Mouse (Mus musculus) testis, postnatal 14 days (tissue): ENCODE data around the gene Cct7.
"Not testable (repeated sequence)": the region's sequence is repeated elsewhere in the genome, so short reads cannot be mapped to it uniquely, and the experiment has no call there.

ENCODE experiments used
- DNase-seq: peaks from one replicate; pipeline ENCODE4 v3.0.0; 2021; ENCODE audit warnings: low spot score

Gene Cct7

DNA sequence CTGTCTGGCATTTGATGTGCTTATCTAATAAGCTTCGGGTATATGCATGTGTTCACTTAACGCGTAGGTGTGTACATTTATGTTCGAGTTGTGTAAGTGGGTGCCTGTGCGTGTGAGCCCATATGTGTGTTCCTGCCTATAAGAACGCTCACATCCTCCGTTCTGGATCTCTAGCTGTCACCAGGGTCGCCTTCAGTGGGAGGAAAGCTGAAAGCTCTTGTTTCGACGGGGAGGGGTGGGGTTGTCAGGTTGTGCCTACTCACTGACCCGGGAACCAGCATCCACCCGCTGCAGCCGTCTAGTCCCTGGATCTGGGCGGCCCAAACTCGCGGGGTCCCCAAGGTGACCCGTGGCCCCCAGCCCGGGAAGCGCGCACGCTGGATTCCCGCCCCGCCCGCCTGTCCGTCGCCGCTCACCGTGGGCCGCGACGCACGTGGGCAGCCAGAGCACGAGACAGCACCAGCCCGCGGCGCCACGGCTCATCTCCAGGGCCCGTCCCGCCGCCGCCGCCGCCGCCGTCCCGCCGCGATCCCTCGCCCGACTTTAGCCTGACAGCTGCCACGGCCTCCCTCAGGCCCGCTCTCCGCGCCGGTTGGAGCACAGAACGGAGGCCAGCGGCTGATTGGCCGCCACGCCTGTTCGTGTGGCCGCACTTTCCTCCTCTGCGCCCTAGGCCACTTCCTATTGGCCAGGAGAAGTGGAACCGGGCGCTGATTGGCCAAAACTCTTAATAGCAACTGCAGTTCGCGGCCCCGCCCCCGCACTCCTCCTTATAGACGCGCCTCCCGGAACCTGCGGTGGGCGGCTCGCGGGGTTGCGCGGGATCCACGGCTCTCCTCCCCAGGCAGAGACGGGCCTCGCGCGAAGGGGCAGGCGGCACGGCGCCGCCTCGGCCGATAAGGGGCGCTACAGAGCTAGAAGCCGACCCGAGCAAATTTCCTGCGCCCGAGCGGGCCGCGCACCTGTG is at the start of gene Cct7:
Gene Cct7, plus strand, starts transcription at position 818 of the 967 bp plus-strand sequence.
- peak; percentile 99 for DNase-seq

DNA sequence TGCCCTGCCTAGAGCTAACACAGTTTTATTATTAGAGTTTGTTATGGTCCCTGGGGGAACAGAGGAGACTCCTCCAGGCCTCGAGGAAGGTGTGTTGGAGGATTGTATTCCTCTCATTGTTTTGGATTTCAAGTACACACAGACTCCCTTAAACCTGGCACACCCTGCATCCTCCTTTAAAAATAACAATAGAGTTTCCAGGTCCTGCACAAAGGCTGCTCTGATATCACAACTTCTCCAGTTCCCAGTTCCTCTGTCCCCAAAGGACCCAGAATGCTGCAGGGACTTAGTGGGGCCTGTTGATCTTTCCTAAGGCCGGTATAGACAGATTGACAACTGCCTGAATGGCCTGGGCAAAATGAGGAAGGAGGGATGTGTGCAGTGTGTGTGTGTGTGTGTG is 48.7 kb upstream of the Cct7 start:
- no peak for DNase-seq

DNA sequence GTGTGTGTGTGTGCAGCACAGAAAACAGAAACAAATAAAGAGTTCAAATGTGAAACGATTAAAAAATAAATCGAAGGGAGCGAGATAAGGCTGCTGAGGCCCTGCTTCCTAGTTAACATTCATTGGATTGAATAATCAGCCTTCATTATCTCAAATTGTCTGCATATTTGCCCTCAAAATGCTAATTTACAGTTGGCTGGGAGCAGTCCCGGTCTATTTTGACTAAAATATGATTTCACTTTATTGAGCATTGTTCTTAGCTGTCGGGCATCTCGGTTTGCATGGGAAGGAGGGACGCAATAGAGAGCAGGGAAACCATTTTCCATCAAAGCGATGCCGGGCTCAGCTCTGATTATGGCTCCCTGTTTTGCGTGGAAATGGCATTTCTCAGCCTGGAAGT is 48.3 kb upstream of the Cct7 start:
- DNase-seq = no peak

DNA sequence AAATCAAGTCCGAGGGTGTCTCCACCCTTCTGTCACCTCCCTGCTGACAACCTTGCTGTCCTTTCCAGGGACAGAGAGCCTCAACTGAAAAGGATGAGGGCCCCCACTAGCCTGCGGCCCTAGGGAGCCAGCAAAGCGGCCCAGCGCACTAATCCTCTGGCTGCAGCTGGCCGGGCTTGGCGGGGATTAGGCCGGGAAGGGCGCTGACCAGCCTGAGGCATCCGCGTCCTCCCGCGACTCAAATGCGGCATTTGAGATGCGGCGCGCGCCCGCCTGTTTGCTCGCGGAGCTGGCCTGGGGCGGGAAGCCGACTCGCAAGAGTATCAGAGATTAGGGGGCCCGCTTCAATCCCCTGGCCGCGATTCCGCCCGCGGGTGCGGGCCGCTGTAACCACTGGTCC is 42.3 kb upstream of the Cct7 start:
- DNase-seq = no peak

DNA sequence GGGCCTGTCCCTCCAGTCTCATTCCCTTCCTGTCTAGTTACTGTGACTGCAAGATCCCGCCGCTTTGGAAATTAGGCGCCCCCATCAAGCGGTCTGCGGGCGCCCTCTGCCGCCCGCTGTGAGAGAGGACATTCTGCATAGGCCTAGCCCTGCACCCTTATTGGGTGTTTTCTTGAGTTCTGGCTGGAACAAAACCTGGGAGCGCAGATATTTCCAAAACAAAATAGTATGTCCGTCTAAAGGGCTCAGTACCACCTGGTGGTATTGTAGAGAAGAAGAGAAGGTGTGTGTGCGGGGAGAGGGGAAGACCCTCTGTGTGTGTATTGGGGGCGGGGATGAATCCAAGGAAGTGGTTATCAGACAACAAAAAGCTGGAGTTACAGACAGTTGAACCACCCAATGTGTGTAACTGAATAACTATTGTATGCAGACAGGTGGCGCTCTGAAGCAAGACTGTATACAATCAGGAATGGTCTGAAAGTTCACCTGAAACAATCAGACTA is 40.5 kb upstream of the Cct7 start:
- DNase-seq = no peak

DNA sequence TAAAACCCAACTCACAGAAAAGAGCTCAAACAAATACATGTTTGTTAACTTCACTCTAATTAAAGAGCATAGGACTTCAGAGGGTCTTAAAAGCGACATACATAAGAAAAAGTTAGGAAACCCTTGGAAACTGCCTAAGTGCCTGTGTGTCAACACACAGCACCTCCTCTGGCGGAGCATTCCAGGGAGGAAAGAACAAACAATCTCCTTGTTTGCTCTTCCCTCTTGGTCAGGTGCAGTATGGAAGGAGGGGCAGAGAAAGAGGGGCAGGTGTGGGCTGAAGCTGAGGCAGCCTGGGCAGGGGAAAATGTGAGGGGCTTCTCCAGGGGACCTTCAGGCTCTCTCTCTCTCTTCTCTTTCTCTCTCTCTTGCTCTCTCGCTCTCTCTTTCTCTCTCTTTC is 35.5 kb upstream of the Cct7 start:
- DNase-seq = no peak

DNA sequence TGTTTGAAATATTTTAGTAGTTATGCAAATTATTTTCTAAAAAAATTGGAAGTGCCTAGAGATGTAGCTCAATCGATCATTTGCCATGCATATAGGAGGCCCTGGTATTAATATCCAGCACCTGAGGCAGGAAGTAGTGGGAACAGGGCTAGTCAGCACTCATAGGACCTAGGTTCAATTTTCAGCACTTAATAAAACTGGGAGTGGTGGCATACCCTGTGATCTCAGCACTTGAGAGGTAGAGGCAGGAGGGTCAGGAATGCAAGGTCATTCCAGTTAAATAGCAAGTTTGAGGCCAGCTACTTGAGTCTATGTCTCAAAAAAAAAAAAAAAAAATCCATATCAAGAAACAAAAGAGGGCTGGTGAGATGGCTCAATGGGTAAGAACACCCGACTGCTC is 32.2 kb upstream of the Cct7 start:
- no peak for DNase-seq

DNA sequence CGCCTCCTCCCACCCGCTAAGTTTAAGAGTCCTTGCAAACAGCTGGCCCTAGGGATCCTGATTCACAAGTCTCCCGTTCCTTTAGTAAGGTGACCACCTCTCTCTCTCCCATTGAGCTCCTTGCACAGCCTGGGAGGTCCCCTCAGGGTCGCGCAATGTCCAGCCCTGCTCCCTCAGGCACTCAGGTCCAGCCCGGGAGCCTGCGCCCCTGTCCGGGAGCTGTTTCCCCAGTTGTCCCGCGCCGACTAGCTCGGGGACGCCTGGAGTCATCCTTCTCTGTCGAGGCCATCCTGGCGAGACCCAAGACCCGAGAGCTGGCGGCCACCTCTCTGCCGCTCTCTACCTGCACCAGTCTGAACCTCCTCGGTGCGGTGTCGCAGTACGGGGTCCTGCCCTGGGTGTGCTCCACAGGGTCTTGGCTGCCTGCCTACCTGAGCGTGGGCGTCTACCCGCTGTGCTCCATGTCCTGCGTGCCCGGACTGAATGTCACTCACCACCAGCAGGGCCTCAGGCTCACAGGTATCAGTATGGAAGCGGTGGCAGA is 27.4 kb upstream of the Cct7 start, which contains the start of gene Noto:
Gene Noto, plus strand, starts transcription at position 51 of the 544 bp plus-strand sequence.
- DNase-seq = no peak

DNA sequence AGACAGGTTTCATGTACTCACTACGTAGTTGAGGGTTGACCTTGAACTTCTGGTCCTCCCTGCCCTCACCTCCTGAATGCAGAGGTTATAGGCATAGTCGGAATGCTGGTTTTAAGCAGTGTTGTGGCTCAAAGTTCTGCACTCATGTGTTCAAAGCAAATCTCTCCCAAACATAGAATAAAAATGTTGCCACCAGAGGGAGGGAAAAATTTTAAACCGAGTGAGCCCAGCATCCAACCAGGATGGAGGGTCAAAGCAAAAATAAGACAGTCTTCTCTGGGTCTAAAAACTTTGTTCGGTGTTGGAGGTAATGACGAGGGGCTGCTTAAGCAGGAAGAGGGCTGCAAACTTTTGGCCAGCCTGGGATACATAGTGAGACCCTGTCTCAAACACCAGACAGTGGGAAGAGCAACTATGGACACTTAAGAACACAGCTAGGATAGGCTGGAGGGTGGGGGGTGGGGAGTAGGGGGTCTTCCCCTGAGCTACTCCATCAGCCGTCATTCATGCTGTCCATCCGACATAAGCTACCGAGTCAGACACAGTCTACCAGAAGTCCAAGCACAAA is 20.0 kb upstream of the Cct7 start:
- DNase-seq = no peak

DNA sequence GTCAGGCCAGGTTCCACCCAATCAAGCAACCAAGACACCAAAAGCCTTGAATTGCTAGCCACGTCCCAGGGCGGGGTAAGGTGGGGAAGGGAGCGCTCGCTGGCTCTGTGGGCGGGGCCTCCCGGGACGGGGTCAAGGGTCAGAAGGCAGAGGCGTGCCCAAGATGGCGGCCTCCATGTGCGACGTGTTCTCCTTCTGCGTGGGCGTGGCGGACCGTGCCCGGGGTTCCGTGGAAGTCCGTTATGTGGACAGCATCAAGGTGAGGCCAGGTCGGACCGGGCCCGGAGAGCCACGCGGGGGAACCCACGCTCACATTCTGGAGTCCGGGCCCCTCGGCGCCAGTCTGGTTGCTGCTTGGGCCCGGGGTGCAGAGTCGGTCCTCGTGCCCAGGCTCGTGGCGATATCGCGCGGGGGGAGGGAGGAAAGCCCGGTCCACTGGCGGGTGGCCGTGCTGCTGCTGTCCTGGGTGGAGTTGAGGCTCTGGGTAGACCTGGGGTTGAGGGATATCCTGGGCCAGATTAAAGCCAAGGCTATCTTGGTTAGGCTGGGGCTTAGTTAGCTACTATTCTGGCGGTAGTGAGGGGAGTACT is 19.4 kb upstream of the Cct7 start, which contains the start of gene Smyd5:
Gene Smyd5, plus strand, starts transcription at position 148 of the 590 bp plus-strand sequence.
- peak; percentile 90 for DNase-seq

DNA sequence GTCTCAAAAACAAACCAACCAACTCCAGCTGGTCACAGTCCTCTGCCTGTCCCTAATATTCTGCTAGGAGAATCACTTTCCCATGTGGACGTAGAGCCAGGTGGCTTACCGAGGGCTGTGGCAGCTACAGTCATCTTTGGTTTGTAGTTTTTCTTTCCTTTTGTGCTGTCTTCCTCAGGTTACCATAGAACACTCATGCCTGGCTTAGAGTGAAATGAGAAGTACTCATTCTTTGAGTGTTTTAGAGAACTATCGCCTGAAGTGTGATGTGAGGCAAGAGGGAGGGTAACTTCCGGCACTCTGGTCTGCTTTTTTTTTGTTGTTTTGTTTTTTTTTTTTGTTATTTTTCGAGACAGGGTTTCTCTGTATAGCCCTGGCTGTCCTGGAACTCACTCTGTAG is 17.4 kb upstream of the Cct7 start:
- no peak for DNase-seq

DNA sequence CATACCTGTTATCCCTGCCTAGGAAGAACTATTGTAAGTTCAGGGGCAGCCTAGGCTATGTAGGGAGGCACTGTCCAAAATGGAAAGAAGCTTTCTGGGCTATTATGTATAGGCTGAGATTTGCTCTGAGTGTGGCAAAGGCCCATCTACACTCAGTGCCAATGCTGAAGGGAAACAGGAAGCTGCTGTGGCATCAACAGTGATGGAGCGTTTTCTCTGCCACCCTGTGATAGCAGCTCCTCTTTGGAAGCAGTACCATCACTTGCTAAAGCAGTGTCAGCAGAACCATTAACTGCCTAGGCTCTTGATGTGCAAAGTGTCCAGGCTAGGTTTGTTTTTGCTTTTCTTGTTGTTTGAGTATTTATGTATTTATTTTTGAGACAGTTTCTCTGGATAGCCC is 15.1 kb upstream of the Cct7 start:
- DNase-seq = no peak

DNA sequence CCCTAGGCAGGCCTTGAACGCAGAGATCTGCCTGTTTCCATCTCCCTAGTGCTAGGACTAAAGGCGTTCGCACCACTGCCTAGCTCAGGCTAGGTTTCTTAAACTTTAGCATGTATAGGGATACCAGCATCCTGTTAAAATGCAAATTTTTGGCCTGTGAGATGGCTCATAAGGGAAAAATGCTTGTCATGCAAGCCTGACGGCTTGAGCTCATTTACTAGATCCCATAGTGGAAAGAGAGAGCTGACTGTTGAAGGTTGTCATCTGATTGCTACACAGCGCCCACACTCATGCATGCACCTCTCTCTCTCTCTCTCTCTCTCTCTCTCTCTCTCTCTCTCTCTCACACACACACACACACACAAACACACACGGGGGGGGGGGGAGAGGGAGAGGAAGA is 14.7 kb upstream of the Cct7 start:
- no peak for DNase-seq

DNA sequence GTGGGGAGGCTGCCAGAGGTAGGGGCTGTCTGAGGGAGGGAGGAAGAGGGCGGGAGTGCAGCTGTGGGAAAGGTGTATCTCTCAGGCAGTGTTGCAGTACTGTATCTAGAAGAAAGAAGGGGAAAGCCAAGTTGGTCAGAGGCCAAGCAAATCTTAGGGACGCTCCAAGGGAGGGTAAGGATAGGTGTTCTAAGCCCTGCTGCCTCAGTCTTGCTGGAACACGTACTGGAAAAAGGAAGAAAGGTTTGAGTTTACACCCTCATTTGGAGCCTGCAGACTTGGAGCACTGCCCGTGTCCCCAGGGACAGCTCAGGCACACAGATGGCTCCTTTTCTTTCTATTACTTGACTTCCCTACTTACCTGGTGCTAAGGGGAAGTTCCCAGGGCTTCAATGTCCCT is 10.2 kb upstream of the Cct7 start:
- DNase-seq = no peak

DNA sequence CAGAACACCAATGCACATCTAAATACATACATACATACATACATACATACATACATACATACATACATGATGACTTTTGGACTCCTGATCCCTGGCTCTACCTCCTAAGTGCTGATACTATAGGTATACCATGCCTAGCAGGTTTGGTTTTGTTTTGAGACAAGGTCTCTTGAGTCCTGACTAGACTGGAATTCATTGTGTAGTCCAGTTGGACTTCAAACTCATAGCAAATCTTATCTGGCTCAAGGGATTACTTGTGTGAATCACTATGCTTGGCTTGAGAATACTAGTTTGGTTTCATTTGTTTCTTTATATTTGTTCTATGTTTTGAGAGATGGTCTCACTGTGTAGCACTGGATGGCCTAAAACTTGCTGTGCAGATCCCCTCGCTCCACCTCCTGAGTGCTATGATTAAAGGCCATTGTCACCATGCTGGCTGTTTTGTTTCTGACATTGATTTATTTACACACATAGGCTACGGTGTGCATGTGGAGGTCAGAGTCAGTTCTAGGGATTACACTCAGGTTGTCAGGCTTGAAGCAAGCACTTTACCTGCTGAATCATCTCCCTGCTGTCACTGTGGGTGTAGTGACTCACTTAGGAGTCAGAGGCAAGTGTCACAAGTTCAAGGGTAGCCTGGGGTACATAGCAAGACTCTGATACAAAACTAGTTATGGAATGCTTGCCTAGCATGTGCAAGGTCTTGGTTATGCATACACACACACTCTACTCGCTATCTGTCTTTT is 7.7 kb upstream of the Cct7 start:
- no peak for DNase-seq

DNA sequence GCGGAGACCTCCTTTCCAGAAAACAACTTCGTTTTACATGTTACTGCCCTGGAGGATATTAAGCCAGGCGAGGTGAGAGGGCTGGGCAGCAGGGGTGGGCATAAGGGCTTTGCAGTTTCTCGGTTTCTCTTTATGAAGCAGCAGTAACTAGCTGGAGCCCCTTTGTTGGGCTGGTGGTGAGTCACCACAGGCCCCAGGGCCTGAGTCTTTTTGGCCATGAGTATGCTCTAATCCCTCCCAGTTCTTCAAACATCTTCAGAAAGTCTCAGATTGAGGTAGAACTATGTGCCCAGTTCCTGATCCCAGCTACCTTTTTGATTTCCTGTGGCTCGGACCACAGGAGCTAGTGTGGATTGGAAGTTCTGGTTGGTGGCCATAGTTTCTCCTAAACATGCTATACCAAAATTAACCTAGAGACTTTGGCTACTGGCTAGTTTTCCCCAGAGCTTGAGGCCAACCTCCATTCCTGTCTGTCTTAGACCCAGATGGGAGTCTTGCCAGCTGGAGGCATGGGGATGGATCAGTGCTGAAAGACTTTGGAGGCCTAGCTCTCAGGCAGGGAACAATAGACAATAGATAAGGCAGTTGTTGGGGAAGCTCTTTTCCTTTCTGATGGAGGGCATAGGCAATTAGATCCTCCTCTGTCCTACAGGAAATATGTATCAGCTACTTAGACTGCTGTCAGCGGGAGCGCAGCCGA is 6.9 kb upstream of the Cct7 start:
- DNase-seq = no peak

DNA sequence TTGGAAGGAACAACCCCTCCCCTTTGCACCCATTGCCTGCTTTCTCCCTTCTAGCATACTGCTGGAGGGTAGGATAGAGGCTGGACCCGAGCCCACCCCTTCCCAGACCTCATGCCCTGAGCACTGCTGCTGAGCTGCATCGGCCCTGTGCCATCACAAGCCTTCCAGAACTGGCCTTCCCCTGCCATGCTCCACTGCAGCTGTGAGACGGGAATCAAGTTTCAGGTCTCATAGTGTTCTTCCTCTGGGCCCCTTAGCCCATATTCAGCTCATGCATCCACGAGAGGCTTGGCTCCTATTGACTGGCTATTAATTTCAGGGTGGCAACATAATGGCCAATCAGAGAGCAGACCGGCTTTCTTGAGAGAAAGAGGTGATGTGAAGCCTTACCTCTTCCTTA is 6.0 kb upstream of the Cct7 start:
- no peak for DNase-seq

DNA sequence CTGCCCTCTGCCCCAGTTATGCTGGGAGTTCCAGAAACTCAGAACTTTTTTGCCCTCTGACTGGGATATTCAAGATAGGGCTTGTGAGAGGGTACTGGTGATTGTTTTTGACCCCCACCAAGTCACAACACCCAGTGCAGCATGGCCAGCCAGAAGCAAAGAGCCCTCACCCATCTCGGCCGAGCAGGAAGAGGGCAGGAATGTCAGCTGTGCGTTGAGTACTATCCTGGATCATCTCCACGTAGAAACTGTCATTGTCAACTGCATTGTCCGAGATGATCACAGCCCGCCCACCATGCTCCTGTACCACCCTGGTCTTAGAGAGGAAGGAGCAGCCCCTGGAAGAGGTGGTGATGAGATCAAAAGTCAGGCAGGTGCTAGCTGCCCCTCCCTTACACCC is 4.0 kb upstream of the Cct7 start:
- DNase-seq = no peak

DNA sequence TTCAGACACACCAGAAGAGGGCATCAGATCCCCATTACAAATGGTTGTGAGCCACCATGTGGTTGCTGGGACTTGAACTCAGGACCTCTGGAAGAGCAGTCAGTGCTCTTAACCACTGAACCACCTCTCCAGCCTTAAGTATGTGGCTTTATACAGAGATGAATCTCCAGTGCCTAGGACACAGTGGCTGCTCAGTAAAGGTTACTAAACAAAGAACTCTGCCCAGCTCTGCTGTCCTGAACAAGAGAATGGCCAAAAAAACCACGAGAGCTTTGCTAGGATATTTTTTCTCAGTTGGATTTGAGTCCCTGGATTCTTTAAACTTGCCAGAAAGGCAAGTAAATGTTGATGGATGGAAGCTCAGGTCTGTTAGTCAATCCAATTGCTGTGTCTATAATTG is 1.2 kb upstream of the Cct7 start:
- DNase-seq = not testable (repeated sequence)

DNA sequence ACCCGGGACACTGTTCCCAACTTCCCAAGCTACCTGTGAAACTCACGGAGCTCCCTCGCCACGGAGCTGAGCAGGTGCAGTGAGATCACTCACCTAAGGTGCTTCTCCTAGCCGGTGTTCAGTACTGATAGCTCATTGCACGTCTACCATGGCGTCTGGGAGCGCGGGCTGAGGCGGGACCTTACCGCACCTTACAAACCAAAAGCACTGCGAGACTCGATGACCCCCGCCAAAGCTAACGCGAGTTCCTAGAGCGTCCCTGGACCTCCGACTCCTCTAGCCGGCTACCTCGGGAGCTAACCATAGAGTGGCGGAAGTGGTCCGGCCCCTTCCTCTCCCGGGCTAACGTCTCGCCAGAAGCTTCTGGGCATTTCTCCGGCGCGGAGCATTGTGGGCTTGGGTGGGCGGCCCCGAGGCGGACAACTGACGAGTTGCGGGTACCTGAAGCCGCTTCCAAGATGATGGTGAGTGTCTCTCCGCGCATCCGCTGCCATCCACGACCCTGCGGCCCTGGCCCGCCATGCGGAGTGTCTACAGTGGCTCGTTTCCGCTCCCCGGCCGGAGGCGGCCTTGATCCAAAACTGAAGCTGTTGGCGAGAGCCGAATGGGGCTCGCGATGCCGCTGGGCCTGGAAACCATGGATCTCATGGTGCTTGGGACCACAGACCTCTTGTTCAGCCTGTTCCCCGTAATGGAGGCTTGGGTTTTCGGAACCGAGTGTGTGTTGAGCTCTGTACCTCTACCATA is 523 bp downstream of the Cct7 start, which contains the start of gene Pradc1:
Gene Pradc1, minus strand, starts transcription at position 307 of the 747 bp plus-strand sequence.
- peak; percentile 100 for DNase-seq

DNA sequence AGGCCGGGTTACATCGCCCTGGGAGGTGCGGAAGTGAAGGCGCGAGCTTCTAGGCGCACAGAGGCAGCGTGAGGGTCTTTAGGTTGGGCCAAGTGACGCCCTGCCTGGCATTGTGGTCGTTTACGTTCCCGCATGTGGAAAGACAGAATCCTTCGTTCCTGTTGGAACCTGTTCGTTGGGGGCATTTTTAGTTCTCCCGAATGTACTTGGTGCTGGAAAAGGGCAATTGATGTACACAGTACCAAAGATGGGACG is 1.0 kb downstream of the Cct7 start:
- no peak for DNase-seq
